Mouse (Mus musculus) erythroblast, embryonic 14.5 days (primary cell): ENCODE data around the gene Mgat5b.

ENCODE experiments used
- GATA1 ChIP-seq: IDR thresholded peaks from 2 replicates; pipeline ENCODE4 v1.6.1; 2012; ENCODE audit warnings: low read length, inconsistent platforms, mixed read lengths
- TAL1 ChIP-seq: IDR thresholded peaks from 3 replicates; pipeline ENCODE4 v1.6.1; 2012; ENCODE audit warnings: low read length, inconsistent platforms, mixed read lengths

- TF ChIP-seq TAL1 (no peak), GATA1 (no peak)
Measured at GRCm38 (mm10) chr11:116951429-116951828, 32.8 kb downstream of the Mgat5b start.
